Mouse (Mus musculus) brain, embryonic 14.5 days (tissue): ENCODE data around the gene Smarcc1.

Experiments used
- CTCF ChIP-seq: fragments of 200-500 bp; IDR thresholded peaks from 2 replicates; pipeline ENCODE4 v1.5.1; 2012; ENCODE audit warnings: inconsistent platforms, mild to moderate bottlenecking, moderate library complexity, borderline replicate concordance; ENCODE audit not compliant: insufficient read depth, insufficient read length; ENCODE audit errors: extremely low read depth
- POLR2A ChIP-seq: fragments of 200-500 bp; IDR thresholded peaks from 2 replicates; pipeline ENCODE4 v1.6.1; 2012; ENCODE audit warnings: mild to moderate bottlenecking, inconsistent platforms, borderline replicate concordance; ENCODE audit not compliant: poor library complexity, insufficient read depth, insufficient read length, severe bottlenecking; ENCODE audit errors: extremely low read depth

DNA sequence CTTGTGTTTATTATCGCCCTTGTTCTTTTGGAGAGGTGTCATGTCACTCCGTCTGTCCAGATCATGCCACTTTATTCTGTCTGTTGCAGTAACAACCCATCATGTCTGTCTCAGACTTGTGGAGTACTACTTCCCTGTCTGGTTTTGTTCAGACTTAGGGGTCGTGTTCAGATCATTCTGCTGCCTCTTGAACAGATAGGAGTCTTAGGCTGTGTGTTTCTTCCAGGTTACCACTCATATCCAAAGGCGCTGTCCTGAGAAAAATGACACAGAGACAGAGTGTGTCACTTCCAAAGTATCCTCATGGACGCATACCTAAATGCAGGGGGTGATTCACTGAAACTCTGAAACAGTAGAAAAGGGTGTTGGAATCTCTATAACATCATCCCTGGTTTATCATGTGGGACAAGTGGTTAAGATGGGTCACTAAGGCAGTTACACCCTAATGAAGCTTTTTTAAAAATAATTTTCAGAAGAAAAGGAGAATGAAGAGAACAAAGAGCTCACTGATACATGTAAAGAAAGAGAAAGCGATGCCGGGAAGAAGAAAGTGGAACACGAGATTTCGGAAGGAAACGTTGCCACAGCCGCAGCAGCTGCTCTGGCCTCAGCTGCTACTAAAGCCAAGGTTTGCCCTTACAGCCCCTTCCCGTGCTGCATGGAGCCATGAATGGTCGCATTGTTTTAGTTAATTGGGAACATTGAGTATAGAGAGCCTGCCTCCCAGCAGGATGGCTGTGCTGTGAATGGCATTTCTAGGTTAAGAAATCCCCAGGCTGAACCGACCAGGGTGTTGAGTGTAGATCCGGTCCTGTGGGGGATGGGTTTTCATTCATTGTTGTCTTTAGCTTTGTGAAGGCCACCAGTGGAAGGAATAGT, 88.3 kb downstream of the Smarcc1 start:
- TF ChIP-seq CTCF: no peak
- TF ChIP-seq POLR2A: no peak
